Mouse (Mus musculus): ENCODE results near the gene Pstk. TPM values are rescaled to one million over a fixed set of nuclear protein-coding genes. Genes with fewer than 3 reads are reported as not detected.
"Not testable (repeated sequence)": the region's sequence is repeated elsewhere in the genome, so short reads cannot be mapped to it uniquely, and the experiment has no call there.

The Pstk gene
- total RNA-seq, 2 experiments from 2014 or later = 43.3 to 50.5 TPM

- no peak for DNase-seq (ENCODE audit: low spot score)
- intact Hi-C loops (cut with DNase I) = loop anchor here (2.0 to 5.0 kb wide), 2 partner anchors 49 to 151 kb away; partner anchors contain the start of genes 2310057M21Rik and Bub3
Measured at GRCm38 (mm10) chr7:131411221-131411940, 40.4 kb downstream of the Pstk start.

GRCm38 (mm10) chr7:131411941-131412270 is 41.0 kb downstream of the Pstk start:
- intact Hi-C loops (cut with DNase I) = loop anchor here (2.0 to 5.0 kb wide), 2 partner anchors 49 to 150 kb away; partner anchors contain the start of genes 2310057M21Rik and Bub3
- no peak for DNase-seq (ENCODE audit: low spot score)

GRCm38 (mm10) chr7:131416742-131417141 is 45.8 kb downstream of the Pstk start:
- intact Hi-C loops (cut with DNase I); DNase-seq (ENCODE audit: low spot score): not testable (repeated sequence)

- intact Hi-C loops (cut with DNase I) = no loop called here
- DNase-seq (ENCODE audit: low spot score) = no peak
Measured at GRCm38 (mm10) chr7:131417605-131418004, 46.7 kb downstream of the Pstk start.

GRCm38 (mm10) chr7:131424912-131425311 is 54.0 kb downstream of the Pstk start:
- no peak for DNase-seq (ENCODE audit: low spot score)
- intact Hi-C loops (cut with DNase I) = no loop called here

- DNase-seq (ENCODE audit: low spot score) = no peak
- intact Hi-C loops (cut with DNase I) = no loop called here
Measured at GRCm38 (mm10) chr7:131427331-131427730, 56.4 kb downstream of the Pstk start.

GRCm38 (mm10) chr7:131432244-131432643 is 61.3 kb downstream of the Pstk start:
- no peak for DNase-seq (ENCODE audit: low spot score)

GRCm38 (mm10) chr7:131434276-131434675 is 63.3 kb downstream of the Pstk start:
- DNase-seq (ENCODE audit: low spot score) = no peak
- intact Hi-C loops (cut with DNase I) = no loop called here

More at GRCm38 (mm10) chr7:131432244-131432643, 61.3 kb downstream of the Pstk start:
- intact Hi-C loops (cut with DNase I) = loop anchor here (2.0 kb wide), 1 partner anchor 451 kb away; no protein-coding TSS in a partner anchor

- no peak for DNase-seq (ENCODE audit: low spot score)
- intact Hi-C loops (cut with DNase I) = no loop called here
Measured at GRCm38 (mm10) chr7:131437051-131437450, 66.1 kb downstream of the Pstk start.

Other genes with a start within 250 kb of the Pstk start
- gene 4933402N03Rik, start 224.8 kb upstream of the Pstk start, total RNA-seq (2021) = not detected
- 10 to 100 TPM; 12.2 to 13.0 TPM for gene 5430419D17Rik, start 196.7 kb upstream of the Pstk start, total RNA-seq (2021)
- under 1 TPM; 0.18 to 0.45 TPM for gene Cuzd1, start 48.8 kb upstream of the Pstk start, total RNA-seq (2021)
- not detected for gene Fam24b, start 41.6 kb upstream of the Pstk start, total RNA-seq (2021)
- not detected for gene Fam24a, start 37.3 kb upstream of the Pstk start, total RNA-seq (2021)
- 10 to 100 TPM; 10.9 to 11.0 TPM for gene 2310057M21Rik, start 8.4 kb upstream of the Pstk start, total RNA-seq (2021)
- gene Ikzf5, start 39.4 kb downstream of the Pstk start, total RNA-seq (2021) = 10 to 100 TPM; 33.5 to 37.8 TPM
- gene Acadsb, start 39.5 kb downstream of the Pstk start, total RNA-seq (2021) = 100 to 1,000 TPM; 166 to 170 TPM
- not detected for gene Hmx3, start 171.7 kb downstream of the Pstk start, total RNA-seq (2021)
- not detected for gene Hmx2, start 177.6 kb downstream of the Pstk start, total RNA-seq (2021)
- 10 to 100 TPM; 32.5 to 32.8 TPM for gene Bub3, start 189.1 kb downstream of the Pstk start, total RNA-seq (2021)